Mouse (Mus musculus) adrenal gland, postnatal 25 days (tissue): ENCODE results near the gene Cidec. TPM values are rescaled to one million over a fixed set of nuclear protein-coding genes. Genes with fewer than 3 reads are reported as not detected.

Source experiments
- DNase-seq: peaks from one replicate; pipeline ENCODE4 v3.0.0; 2021; ENCODE audit warnings: mixed read lengths
- total RNA-seq: library from RNA; stranded (reverse); gene quantifications from 2 replicates; pipeline ENCODE4 v1.2.3, GENCODE M21; 2021

Gene Cidec
- total RNA-seq, 1 experiment from 2014 or later: 153 TPM

DNA sequence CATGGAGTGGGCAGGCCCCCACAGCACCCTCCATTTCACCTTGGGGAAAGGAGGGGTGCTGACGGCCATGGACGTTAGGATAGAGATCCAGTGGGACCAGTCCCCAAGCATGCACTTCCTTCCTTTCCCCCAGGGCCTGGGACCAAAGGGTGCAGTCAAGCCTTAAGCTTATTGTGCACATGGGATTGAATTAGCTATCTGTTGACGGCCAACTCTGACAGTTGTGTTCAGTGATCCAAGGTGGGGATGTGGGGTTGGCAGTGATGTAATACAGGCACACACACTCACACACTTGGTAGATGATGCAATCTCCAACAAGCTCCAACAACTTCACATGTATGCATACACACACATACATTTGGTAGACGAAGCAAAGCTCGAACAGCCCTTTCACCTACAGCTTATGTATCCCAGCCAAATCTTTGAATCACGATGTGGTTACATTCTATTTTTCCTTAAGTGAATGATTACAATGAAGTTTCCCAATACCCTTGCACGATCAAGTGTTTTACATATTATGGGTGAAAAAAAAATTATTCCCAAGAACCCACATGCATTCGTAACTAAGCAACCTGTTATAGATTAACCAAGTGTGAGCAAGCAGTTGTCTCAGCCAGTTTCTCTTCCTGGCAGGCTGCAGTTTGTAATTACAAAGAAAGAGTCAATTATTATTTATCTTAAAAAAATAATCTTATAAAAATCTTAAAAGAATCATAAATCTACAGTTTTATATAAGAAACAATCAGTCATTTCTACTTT, 8.8 kb upstream of the Cidec start:
- no peak for DNase-seq

DNA sequence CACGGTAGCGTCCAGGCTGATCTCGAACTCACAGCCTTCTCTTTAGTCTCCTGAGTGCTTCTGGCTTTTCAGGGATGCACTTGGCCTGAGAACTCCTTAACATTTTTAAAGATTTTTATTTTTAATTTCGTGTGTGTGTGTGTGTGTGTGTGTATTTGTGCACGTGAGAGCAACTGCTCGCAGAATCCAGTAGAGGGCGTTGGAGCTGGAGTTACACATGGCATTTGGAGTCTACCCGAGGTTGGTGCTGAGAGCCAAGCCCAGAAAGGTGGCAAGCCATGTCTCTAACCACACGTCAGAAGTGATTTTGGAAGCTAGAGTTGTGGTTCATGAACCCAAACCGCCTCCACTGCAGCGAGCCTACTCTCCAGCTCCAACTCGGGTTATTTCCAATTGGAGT, 7.5 kb upstream of the Cidec start:
- no peak for DNase-seq

DNA sequence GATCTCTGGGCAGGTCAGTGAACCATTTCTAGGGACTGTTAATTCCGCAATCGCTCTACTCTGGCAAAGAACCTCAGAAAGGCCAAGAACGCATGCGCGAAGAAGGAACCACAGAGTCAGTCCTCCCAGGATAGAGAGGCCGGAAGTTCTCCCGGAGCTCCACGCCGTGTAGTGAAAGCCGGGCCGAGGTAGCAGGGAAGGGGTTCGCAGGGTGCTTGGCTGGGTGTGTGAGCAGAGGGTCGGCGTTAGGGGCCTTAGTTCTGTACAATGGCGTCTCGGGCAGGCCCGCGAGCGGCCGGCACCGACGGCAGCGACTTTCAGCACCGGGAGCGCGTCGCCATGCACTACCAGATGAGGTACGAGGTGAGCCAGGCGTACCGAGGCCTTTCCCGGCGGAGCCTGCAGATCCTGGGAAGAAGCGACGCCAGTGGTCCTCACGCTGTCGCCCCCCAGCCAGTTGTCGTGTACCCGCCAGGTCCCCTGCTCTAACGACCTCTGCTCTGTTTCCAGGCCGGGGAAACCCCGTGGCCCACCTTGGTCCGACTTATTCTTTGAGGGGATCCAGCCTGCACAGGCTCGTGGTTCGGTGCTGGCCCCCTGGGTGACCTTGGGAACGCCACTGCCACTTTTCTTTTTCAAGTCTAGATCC, 7.0 kb upstream of the Cidec start, which contains the start of gene Jagn1:
Gene Jagn1, plus strand, starts transcription at position 128 of the 649 bp plus-strand sequence.
- DNase-seq: peak; percentile 89

DNA sequence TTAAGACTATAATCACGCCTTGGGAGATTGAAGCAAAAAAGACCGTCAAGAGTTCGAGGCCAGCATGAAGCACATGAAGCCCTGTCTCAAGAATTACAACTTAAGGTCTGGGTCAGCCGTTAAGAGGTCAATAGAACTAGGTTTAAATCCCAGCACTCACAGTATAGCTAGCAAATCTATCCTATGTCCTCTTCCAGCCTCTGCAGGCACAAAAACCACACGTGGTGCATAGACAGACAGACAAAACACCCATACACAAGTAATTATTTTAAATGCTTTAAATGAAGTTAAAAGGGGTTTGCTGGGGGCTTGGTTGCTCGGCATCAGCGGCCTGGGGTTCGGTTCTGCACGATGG, 6.5 kb upstream of the Cidec start:
- no peak for DNase-seq

DNA sequence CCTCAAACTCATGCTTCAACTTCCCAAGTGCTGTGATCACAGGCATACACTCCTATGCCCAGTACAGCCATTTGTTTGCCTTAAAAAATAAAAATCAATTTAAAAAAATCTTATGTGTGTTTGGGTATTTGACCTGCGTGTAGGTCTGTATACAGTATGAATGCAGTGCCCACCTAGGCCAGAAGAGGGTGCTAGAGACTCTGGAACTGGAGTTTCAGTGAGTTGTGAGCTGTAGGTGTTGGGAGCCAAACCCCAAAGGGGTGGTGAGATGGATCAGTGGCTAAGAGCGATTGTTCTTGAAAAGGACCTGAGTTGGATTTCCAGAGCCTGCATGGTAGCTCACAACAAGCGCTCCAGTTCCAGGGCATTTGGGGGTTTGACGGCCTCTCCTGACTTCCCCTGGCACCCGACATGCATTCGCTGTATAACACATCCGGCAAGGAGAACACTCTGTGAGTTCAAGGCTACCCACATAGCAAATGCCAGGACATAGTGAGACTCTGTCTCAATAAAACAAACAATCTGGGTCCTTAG, 5.7 kb upstream of the Cidec start:
- peak; percentile 71 for DNase-seq

DNA sequence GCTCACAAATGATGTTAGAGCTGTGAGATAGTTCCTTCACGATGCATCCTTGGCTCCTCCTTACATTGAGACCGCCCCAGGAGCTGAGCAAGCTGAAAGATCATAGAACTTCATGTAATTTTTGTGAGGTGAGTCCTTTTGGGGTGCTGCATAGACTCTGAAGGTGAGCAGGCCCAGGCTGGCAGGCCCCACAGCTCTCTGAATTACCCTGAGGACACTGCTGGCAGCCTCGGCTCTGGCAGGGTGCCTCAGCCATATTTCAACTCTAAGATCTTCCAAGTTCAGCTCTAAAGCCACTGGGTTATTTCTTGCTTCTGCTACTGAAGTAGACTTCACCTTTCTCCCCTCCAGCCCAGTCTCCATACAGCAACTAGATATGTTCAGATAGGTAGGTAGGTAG, 5.1 kb upstream of the Cidec start:
- DNase-seq: no peak

DNA sequence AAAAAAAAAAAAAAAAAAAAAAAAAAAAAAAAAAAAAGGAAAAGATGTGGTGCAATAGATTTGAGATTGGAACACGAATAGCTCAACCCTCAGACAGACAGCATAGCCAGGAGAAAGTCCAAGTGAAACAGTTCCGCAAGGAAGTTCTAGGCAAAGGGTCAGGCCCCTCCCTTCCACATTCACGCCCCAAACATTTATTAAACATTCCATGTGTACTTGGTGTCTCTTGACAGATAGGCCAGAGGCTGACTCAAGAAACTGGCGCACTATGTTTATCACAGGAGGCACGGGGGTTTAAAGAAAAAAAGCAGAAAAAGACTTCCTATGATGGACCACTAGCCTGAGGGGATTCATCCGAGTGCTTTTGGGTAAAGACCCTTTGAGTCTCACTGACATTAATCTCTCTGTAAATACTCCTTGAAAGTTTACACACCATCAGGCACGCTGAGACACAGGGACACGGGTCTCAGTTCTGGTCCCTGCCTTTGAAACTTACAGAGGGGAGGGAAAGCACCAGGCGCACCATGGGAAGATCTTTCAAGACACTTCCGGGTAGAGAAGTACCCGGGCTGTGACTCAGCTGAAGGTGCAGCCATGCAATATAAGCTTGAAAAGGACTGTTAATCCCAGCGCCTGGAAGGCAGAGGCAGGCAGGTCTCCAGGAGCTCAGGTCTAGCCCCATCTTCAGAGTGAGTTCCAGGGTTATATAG, 3.3 kb upstream of the Cidec start:
- DNase-seq: no peak

DNA sequence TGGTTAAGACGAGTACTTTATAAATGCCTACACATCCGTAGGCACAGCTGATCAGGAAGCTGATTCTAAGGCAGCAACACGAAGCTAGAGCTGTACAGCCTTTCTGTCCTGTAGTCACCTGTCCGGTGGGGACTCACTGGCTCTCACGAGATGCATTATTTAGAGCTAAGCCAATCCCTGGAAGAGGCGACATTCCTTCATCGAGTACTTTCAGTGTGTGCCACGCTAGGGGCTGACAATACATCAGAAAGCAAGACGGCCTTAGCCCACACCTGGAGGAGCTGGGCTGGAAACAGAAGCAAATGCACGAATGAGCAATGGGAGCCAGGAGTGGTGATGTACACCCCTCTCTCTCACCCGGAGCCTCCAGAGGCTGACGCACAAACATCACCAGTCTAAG, 1.6 kb upstream of the Cidec start:
- DNase-seq: no peak

DNA sequence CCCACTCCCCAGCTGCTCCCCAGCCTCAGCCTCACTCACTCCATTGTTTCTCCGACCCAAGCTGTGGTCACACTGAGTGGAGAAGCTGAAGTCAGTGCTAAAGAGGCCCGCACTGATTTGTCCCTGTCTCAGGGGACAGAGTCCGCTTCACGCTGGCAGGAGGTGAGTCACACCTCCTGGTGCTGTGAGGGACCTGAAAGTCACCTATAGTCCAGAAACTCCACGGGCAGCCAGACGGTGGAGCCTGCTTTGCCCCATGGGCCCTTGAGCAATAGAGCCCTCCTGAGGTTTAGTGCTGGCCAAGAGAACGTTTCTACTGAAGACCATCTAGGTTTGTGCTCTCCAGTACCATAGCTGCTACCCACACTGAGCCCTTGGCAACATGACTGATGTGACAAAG, 869 bp downstream of the Cidec start:
- peak; percentile 24 for DNase-seq

DNA sequence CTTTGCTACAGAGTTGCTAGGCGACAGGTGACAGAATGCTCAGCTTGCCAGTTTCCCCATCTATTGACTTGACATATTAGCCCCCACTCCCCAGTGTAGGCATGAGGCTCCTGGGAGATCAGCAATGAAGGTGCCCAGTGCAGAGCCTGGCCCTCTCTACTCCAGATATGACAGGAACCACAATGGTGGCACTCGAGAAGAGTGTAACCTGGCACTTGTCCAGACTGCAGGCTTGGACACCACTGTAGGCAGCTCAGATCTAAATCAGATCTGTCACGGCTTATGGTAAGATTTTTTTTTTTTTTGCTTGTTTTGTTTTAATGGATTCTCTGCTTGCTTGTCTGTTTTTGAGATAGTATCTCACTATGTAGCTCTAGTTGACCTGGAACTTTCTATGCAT, 1.9 kb downstream of the Cidec start:
- DNase-seq: no peak

DNA sequence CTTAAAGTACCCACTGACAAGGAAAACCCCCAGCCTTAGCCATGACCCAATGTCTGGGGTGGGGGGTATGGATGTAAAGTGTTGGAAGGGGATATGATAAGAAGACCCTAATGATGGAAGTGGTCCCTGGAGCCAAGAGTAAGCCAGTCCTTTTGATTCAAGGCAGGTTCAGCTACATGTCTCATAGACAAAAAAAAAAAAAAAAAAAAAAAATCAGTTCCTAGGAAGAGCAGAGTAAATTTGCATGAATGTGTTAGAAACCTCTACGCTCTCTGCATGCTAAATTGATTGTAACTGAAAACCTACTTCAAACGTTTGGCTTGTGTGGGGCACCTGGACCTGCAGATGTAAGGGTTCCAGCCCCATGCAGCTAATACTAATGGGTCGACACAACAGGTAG, 3.8 kb downstream of the Cidec start:
- DNase-seq: no peak

DNA sequence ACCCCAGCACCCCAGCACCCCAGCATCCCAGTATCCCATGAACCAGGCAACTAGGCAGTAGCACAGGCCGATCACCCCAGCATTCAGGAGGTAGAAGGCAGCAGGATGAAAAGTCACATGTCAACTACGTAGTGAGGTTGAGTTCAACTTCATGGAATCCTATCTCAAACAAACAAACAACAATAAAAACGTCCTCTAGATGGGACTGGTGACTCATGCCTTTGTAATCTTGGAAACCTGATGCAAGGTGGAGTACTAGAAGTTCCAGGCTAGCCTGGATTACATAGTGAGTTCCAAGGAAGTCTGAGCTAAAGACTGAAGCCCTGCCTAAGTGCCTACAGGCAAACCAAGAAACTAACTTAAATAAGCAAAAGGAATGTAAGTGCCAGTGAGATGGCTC, 4.7 kb downstream of the Cidec start:
- DNase-seq: no peak

DNA sequence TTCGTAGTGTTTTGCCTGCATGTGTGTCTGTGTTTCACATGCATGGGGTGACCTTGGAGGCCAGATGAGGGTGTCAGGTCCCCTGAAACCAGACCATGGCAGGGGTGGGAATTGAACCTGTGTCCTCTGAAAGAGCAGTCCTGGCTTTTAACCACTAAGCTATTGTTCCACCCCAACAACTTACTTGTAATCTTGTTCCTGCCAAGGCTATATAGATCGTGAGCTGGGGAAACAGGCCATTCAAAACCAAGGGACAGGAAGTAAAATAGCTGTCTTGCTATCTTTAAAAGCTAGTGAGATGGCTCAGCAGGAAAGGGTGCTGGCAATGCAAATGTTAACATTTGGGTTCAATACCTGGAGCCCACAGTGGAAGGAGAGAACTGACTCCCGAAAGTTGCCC, 5.6 kb downstream of the Cidec start:
- DNase-seq: no peak

DNA sequence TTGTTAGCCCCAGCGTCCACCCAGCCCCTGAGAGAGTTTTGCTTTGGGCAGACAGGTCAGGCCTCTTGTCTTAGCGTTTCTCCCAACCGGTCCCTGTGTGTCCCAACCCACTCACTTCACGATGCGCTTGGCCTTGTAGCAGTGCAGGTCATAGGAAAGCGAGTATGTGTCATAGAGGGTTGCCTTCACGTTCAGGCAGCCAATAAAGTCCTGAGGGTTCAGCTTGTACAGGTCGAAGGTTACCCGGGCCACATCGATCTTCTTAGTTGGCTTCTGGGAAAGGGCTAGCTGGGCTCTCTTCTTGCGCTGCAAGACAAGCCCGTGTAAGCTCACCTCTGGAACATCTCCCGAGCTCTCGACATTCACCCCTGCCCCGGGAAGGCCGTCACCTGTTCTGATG, 7.6 kb downstream of the Cidec start:
- DNase-seq: no peak

DNA sequence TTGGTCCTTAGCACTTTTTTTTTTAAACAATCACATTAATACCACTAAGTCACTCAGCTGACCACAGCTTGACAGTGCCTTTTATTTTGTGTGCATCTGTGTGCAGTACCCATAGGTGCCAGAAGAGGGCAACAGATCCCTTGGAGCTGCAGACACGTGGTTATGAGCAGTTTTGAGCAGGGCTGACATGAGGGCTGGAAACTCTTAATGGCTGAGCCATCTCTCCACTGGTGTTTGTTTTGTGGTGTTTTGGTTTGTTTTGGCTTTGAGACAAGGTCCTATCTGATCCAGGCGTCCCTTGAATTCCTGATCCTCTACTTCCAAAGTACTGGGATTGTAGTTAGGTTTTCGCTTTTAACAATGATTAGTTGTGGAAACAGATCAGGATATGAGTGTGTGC, 8.2 kb downstream of the Cidec start:
- peak; percentile 22 for DNase-seq

DNA sequence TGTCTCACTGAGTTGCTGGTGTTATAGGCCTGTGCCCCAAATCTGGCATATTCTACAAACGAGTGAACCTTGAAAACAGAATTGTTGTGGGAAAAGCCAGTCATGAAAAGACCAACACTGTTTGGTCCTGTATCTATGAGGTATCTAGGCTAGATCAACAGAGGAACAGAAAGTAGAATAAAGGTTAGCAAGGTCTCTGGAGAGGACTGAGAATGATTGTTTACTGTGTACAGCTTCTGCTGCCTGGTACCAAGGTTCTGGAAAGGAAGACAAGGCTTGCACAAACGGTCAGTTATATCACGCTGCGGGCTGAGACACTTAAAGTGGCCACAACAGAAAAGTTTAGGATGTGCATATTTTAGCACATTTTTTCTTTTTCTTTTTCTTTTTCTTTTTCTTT, 8.9 kb downstream of the Cidec start:
- no peak for DNase-seq

DNA sequence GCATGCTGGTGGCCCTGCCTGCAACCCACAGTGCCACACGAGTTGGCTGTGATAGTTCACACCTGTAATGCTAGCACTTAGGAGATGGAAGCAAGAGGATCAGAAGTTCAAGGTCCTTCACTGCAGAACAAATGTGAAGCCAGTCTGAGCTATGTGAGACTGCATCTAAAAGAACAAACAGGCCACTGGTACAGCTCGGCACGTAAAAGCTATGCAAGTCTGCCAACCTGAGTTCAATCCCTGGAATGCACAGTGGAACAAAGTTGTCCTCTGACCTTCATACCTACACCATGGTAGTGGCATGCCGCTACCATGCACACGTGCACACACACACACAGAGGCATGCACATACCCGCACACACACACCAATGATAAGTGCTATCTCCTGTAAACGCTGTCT, 11.4 kb downstream of the Cidec start:
- no peak for DNase-seq

DNA sequence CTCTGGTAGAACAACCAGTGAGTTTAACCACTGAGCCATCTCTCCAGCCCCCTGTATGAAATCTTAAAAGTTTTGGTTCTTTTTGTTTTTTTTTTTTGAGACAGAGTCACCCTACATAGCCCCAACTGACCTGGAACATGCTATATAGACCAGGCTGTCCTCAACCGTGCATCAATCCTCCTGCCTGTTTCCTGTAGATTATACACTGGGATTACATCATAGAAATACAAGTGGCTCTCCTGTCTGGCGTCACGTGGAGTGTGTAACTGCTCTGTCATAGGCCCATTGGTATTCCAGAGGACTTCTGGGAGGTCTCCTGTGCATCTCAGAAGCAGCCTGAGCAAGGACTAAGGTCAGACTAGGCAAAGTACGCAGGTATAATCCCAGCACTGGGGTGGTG, 12.6 kb downstream of the Cidec start:
- DNase-seq: no peak

DNA sequence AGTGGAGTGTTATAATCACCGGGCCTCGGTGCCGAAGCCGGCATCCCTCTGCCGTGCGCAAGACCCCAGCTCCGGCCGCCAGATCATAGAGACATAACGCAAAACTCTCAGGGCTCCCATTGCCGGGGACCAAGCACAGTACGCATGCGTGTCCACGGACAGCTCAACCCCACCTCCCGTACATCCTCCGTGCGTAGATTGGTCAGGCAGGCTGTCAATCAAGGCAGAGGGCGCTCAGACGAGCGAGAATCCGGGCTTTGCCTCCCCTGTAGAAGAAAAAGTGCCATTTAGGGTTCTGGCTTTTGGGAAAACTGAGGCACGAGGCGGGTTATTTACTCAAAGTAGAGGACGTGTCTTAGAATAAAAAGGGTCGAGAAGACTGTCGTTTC, 16.4 kb downstream of the Cidec start, which contains the start of gene Rpusd3:
Gene Rpusd3, minus strand, starts transcription at position 142 of the 389 bp plus-strand sequence.
- peak; percentile 100 for DNase-seq

DNA sequence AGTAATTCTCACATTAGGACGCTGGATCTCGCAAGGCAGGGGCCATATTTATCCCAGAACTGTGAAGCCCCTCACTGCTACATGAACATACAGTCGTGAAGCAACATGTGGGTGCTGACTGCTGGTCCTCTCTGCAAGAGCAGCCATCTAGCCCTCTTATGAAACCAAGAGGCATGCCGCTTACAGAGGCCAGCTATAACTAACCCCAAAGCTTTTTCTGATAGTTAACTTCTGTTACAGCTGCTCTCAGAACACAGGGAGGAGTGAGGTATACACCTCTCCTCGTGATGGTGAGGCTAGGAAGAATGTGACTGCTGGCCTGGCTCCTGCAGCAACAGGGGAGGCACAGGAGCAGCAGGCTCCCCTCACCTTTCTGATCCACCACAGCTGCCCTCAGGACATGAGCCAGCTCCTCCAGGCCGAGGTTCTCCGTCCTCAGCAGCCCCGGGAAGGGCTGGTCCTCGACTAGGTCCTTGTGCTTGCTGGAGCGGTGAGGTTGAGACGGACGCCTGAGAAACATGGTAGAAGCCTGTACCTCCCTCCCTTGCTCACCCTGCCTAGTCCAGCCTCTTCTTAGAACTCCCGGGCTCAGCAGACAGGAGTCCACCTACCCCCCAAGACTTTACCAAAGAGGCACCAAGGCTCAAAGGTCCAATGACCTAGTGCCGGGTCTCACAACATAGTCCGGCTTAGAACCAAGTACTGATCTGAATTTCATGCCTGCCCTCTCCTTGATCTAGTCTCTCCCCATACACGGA, 16.9 kb downstream of the Cidec start:
- peak; percentile 17 for DNase-seq

DNA sequence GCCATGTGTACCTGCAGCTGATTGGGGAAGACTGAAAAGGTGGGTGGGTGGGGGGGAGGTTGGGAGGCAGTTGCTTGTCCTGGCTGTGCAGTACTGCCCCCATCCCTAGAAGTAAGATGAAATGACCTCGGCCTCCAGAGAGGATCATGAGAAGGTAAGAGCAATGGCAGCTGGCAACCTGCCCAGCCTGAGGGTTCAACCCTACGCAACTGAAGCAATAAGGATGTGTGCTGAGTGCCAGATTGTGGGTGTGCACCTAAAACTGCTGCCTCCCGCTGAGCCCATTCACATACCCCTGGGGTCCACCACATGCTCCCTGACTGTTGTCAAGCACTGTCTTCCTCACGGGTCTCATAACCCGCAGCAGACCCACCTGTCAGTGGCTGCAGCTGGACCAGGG, 19.1 kb downstream of the Cidec start:
- no peak for DNase-seq

DNA sequence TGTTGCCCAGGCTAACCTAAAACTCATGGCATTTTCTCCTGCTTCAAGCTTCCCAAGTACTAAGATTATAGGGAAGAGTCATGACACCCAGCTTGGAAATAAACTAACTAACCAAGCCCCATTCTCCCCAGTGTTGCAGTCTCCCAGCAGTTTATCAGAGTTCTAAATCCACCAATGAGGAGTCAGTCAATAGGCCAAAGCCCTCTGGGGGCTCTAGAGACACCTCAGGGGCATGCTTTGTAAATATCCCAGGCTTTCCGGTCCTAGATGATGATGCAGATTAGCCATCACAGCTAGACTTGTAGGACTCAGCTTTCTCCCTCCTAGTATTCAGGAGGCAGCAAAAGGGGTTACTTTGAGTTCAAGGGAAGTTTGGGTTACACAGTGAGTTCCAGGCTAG, 25.6 kb downstream of the Cidec start:
- no peak for DNase-seq

DNA sequence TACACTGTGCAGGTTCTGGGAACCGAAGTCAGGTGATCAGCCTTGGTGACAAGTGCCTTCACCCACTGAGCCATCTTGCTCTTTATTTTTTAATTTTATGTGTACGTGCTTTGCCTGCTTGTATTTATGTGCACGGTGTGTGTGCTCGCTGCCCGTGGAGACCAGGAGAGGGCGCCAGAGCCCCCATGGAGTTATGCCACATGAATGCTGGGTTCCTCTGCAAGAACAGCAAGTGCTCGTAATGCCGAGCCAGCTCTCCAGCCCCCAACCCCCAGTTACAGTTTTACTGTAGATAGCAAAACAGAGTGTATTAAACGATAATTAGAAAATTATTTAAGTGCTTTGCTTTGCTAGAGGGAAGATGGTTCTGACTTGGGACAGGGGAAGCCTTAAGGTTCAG, 28.9 kb downstream of the Cidec start:
- DNase-seq: no peak
